Mouse (Mus musculus) embryonic facial prominence, embryonic 11.5 days (tissue): ENCODE measurements around the gene Galnt18. TPM values are rescaled to one million over a fixed set of nuclear protein-coding genes. Genes with fewer than 3 reads are reported as not detected.

Experiments used
- ATAC-seq: fragments of 200-750 bp; cut with Nextera tagmentation; replicated peaks from 2 replicates; pipeline ENCODE4 v1.8.0; 2017; ENCODE audit warnings: low read depth; ENCODE audit not compliant: insufficient number of reproducible peaks, low FRiP score, low TSS enrichment
- DNase-seq: peaks from one replicate; pipeline ENCODE4 v3.0.0-alpha.2; 2015; ENCODE audit warnings: low spot score
- H3K27ac ChIP-seq: fragments of 300-500 bp; sonication (generic); replicated peaks from 2 replicates; pipeline ENCODE4 v1.5.1; 2014; ENCODE audit warnings: mild to moderate bottlenecking, low read depth, low read length, control low read depth
- H3K27me3 ChIP-seq: fragments of 300-500 bp; sonication (generic); 2 replicates; pipeline ENCODE4 v1.6.1; 2014; ENCODE audit warnings: mild to moderate bottlenecking, low read length, moderate library complexity, mixed read lengths; ENCODE audit not compliant: control insufficient read depth, insufficient read depth
- H3K36me3 ChIP-seq: fragments of 300-500 bp; sonication (generic); replicated peaks from 2 replicates; pipeline ENCODE4 v1.6.1; 2014; ENCODE audit warnings: low read depth, mild to moderate bottlenecking, low read length, moderate library complexity, mixed read lengths; ENCODE audit not compliant: control insufficient read depth, insufficient read depth
- H3K4me1 ChIP-seq: fragments of 300-500 bp; sonication (generic); 2 replicates; pipeline ENCODE4 v1.6.1; 2014; ENCODE audit warnings: low read length, mixed read lengths; ENCODE audit not compliant: control insufficient read depth, insufficient read depth
- H3K4me2 ChIP-seq: fragments of 300-500 bp; sonication (generic); 2 replicates; pipeline ENCODE4 v1.6.1; 2014; ENCODE audit warnings: low read depth, mild to moderate bottlenecking, control low read depth, low read length, moderate library complexity
- H3K4me3 ChIP-seq: fragments of 300-500 bp; sonication (generic); 2 replicates; pipeline ENCODE4 v1.5.1; 2014; ENCODE audit warnings: low read depth, low read length, control low read depth
- H3K9ac ChIP-seq: fragments of 300-500 bp; sonication (generic); replicated peaks from 2 replicates; pipeline ENCODE4 v1.6.1; 2014; ENCODE audit warnings: mild to moderate bottlenecking, control low read depth, low read length
- H3K9me3 ChIP-seq: fragments of 300-500 bp; sonication (generic); replicated peaks from 2 replicates; pipeline ENCODE4 v1.6.1; 2016; ENCODE audit warnings: mild to moderate bottlenecking, low read length, inconsistent platforms, mixed read lengths; ENCODE audit not compliant: control insufficient read depth
- WGBS: fragments of 180-500 bp; shearing (Covaris S2); extraction: QIAGEN DNeasy Blood & Tissue Kit; methylation state at CpG from one replicate; pipeline ENCODE4 v1.1.7; 2014; 5-methylcytosine and 5-hydroxymethylcytosine counted together
- polyA plus RNA-seq: library from polyadenylated mRNA; unstranded; fragments of >200 nt; fragmentation: Nextera tagmentation; extraction: Ambion mirVana; gene quantifications from 2 replicates; pipeline ENCODE4 v1.2.1, GENCODE M21; 2014

Gene Galnt18
- polyA plus RNA-seq, 1 experiment from 2014 or later = 7.0 TPM

GRCm38 (mm10) chr7:111770585-111770984 is 9.2 kb downstream of the Galnt18 start:
- 91% methylated on average over 3 of the region's 3 CpGs for WGBS
- DNase-seq = no peak
- Histone ChIP-seq H3K4me3 (no peak overlapping the region), H3K36me3 (no peaks in the 10 kb centered on the region), H3K9me3 (no peaks in the 10 kb centered on the region), H3K4me2 (no peak overlapping the region), H3K4me1 (no peaks in the 10 kb centered on the region), H3K27ac (no peak overlapping the region), H3K27me3 (no peaks in the 10 kb centered on the region), H3K9ac (no peak overlapping the region)
- ATAC-seq = no peak

GRCm38 (mm10) chr7:111766145-111766767 is 13.5 kb downstream of the Galnt18 start:
- ATAC-seq (no peak), DNase-seq (no peak)
- no peaks in the 10 kb centered on the region for H3K27me3 ChIP-seq
- H3K9ac ChIP-seq = no peak overlapping the region
- no peaks in the 10 kb centered on the region for H3K4me1 ChIP-seq
- no peak overlapping the region for H3K4me2 ChIP-seq
- H3K9me3 ChIP-seq = no peaks in the 10 kb centered on the region
- 77% methylated on average over 9 of the region's 9 CpGs for WGBS
- no peaks in the 10 kb centered on the region for H3K36me3 ChIP-seq
- H3K27ac ChIP-seq = no peak overlapping the region
- no peak overlapping the region for H3K4me3 ChIP-seq

- H3K36me3 ChIP-seq = no peaks in the 10 kb centered on the region
- H3K4me2 ChIP-seq = no peak overlapping the region
- H3K9me3 ChIP-seq = no peaks in the 10 kb centered on the region
- H3K4me3 ChIP-seq = no peak overlapping the region
- no peak for ATAC-seq
- H3K4me1 ChIP-seq = no peaks in the 10 kb centered on the region
- H3K9ac ChIP-seq = no peak overlapping the region; the same call in 1 of the 2 replicates
- 52% methylated on average over 6 of the region's 6 CpGs for WGBS
- H3K27me3 ChIP-seq = no peaks in the 10 kb centered on the region
- H3K27ac ChIP-seq = no peak overlapping the region
- no peak for DNase-seq
Measured at GRCm38 (mm10) chr7:111762754-111763153, 17.0 kb downstream of the Galnt18 start.

- WGBS = 79% methylated on average over 3 of the region's 3 CpGs
- no peak overlapping the region for H3K9ac ChIP-seq
- no peak overlapping the region for H3K4me3 ChIP-seq
- no peaks in the 10 kb centered on the region for H3K36me3 ChIP-seq
- H3K4me2 ChIP-seq = no peak overlapping the region
- H3K9me3 ChIP-seq = no peaks in the 10 kb centered on the region
- no peaks in the 10 kb centered on the region for H3K4me1 ChIP-seq
- H3K27me3 ChIP-seq = no peaks in the 10 kb centered on the region
- H3K27ac ChIP-seq = no peak overlapping the region
- DNase-seq = no peak
- no peak for ATAC-seq
Measured at GRCm38 (mm10) chr7:111748571-111749071, 31.2 kb downstream of the Galnt18 start.

- Histone ChIP-seq H3K27me3 (no peaks in the 10 kb centered on the region), H3K4me2 (no peak overlapping the region), H3K9ac (no peak overlapping the region), H3K4me3 (no peak overlapping the region), H3K27ac (no peak overlapping the region), H3K9me3 (no peaks in the 10 kb centered on the region), H3K4me1 (no peaks in the 10 kb centered on the region), H3K36me3 (no peaks in the 10 kb centered on the region)
- no peak for DNase-seq
- ATAC-seq = no peak
Measured at GRCm38 (mm10) chr7:111744770-111745169, 35.0 kb downstream of the Galnt18 start.

- Histone ChIP-seq H3K9ac (no peak overlapping the region), H3K36me3 (no peaks in the 10 kb centered on the region), H3K9me3 (no peaks in the 10 kb centered on the region), H3K4me3 (no peak overlapping the region), H3K4me2 (no peak overlapping the region), H3K4me1 (no peaks in the 10 kb centered on the region), H3K27me3 (no peaks in the 10 kb centered on the region), H3K27ac (no peak overlapping the region)
- WGBS = 54% methylated on average over 2 of the region's 2 CpGs
- DNase-seq (no peak), ATAC-seq (no peak)
Measured at GRCm38 (mm10) chr7:111741595-111741994, 38.2 kb downstream of the Galnt18 start.

GRCm38 (mm10) chr7:111740091-111740490 is 39.7 kb downstream of the Galnt18 start:
- Histone ChIP-seq H3K4me2 (no peak overlapping the region), H3K36me3 (no peaks in the 10 kb centered on the region), H3K4me3 (no peak overlapping the region), H3K27me3 (no peaks in the 10 kb centered on the region), H3K4me1 (no peaks in the 10 kb centered on the region), H3K9ac (no peak overlapping the region), H3K27ac (no peak overlapping the region), H3K9me3 (no peaks in the 10 kb centered on the region)
- DNase-seq = no peak
- 0 out of 2 replicates have a peak, but pooled peaks have one; percentile 34 for ATAC-seq
- WGBS = 41% methylated on average over 6 of the region's 6 CpGs

GRCm38 (mm10) chr7:111739371-111739765 is 40.4 kb downstream of the Galnt18 start:
- Histone ChIP-seq H3K36me3 (no peaks in the 10 kb centered on the region), H3K4me1 (no peaks in the 10 kb centered on the region), H3K27me3 (no peaks in the 10 kb centered on the region), H3K27ac (no peak overlapping the region), H3K9me3 (no peaks in the 10 kb centered on the region), H3K9ac (no peak overlapping the region), H3K4me2 (no peak overlapping the region), H3K4me3 (no peak overlapping the region)
- WGBS = 44% methylated on average over 5 of the region's 5 CpGs
- DNase-seq (no peak), ATAC-seq (no peak)
